In the genomic region with DNA sequence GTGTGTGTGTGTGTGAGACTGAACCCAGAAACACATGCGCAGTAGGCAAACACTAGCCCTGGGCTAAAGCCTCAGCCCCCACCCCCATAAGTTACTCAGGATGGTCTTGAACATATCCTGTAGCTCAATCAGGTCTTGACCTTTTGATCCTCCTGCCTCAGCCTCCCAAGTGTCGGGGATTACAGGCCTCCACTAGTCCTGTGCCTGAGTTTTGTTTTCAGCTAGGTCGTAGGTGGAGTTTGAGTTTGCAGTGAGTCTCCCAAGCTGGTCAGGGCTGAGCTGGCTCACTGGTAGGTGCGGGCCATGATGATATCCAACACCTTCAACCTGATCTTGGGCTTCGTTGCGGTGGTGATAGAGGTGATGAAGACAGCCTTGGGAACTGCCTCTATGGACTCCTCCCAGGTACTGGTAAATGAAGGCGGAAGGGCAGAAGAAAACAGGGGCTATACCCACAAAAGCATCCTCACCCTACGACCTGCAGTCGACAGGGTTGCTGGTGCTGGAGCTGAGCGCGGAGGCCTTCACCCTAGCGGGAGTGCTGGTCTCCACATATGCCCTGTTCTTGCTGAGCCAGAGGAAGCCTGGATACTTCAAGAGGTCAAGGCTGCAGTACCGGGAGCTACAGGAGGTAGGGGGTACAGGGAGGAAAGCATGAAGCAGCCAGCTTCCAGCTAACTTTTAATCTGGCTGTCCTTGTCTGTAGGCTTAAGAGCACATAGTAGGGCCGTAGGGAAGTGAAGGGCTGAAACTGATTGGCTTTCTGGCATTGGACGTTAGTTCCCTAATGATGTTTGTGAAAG, we compare ENCODE assay signal across 1 mouse cellular context.
A peak's percentile ranks its signal among the peaks of the same experiment; 100 is the strongest.
TF ChIP-seq lines count a peak whose summit lies in the region.

No protein-coding gene starts in this region.

TF ChIP-seq in MEL, 35 proteins besides CTCF, POLR2A, EP300 and RAD21 (continued from another document):
- TF ChIP-seq ZKSCAN1 (IDR thresholded peaks at IDR 0.05; ENCODE audit: low read depth, low read length) = peak; percentile 91
